Mouse (Mus musculus): ENCODE results near the gene Pcdh17. TPM values are rescaled to one million over a fixed set of nuclear protein-coding genes. Genes with fewer than 3 reads are reported as not detected.

Gene Pcdh17
- 1.4 and 1.8 TPM in 2 replicates for polyA plus RNA-seq (2012; rRNA removed; ENCODE audit: low replicate concordance)

DNA sequence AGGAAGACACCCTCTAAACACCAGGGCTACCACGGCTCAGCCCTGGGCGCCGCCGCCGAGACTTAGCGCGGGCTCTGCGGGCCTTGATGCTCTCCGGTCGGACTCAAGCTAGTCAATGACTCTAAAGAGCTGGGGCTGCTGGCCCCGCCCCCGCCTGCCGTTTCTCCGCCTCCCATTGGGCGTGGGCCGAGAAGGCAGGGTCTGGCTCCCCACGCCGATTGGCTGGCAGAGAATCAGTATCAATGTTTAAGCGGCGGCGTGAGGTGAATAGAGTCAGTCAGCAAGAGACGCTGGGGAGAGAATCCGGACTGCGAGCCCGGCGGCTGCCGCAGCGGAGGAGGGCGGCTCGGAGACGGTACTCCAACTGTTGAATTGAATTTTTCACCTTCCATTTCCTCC is at the start of gene Pcdh17:
Gene Pcdh17, plus strand, starts transcription at position 276 of the 399 bp plus-strand sequence.

